Mouse (Mus musculus) right cerebral cortex, adult 18-20 months (tissue): Measurements from ENCODE around the gene Pfdn5.
"Not testable (repeated sequence)": the region's sequence is repeated elsewhere in the genome, so short reads cannot be mapped to it uniquely, and the experiment has no call there.

Source experiments
- DNase-seq: peaks from one replicate; pipeline ENCODE4 v3.0.0; 2022; ENCODE audit warnings: mixed read lengths

Gene Pfdn5

GRCm38 (mm10) chr15:102335925-102336324, 10.0 kb downstream of the Pfdn5 start:
- DNase-seq: not testable (repeated sequence)

DNA sequence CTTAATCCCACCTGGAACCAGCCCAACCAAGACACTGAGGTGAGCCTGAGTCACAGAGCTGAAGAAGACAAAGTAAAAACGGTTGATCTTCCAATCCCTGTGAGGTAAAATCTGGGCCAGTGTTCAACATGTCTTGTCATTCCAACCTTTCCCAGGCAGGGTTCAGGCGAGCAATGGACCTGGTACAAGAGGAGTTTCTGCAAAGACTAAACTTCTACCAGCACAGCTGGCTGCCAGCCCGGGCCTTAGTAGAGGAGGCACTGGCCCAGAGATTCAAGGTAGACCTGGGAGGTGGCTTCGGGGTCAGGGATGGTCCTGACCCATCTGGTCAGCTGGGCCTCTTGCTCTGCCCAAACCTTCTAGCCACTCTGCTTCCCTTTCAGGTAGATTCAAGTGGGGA, 11.0 kb downstream of the Pfdn5 start:
- no peak for DNase-seq

- DNase-seq: no peak
Measured at GRCm38 (mm10) chr15:102339612-102340011, 13.7 kb downstream of the Pfdn5 start.

GRCm38 (mm10) chr15:102341580-102341979, 15.7 kb downstream of the Pfdn5 start:
- DNase-seq: no peak

GRCm38 (mm10) chr15:102344490-102344889, 18.6 kb downstream of the Pfdn5 start:
- no peak for DNase-seq

GRCm38 (mm10) chr15:102346444-102346843, 20.5 kb downstream of the Pfdn5 start:
- DNase-seq: no peak

DNA sequence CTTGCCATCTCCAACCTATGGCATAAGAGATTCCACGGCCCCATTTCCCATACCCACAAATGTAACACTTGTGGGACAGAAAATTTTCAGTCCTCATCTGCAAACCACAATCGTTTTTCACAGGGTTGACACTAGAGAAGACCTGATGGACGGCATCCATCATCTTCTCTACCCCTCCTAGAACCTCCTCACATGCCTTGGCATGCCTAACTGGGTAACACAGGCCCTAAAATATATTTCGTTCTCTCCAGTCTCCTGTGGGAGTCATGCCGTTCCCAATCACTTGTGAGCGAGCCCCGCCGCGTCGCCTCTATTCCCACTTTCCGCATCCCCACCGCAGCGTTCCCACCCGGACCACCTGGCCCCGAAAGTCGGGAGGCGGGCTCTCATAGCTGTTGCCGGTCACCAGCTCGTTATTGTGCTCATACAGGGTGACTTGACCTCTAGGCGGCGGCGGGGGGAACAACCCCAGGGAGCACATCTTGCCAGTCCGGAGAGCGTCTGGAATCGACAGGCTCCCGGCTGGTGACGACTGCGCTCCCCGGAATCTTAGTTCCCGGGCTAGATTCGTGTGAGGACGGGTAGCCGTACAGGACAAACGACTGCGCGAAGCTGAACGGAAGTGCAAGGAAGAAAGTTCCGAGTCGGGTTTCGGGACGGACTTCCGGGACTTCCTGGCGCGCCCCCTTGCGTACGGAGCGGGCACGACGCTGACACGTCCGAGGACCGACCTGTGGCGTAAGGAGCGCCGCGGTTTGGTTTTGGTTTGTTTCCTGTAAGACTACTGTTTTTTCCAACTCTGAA, 24.4 kb downstream of the Pfdn5 start, which contains the start of gene Aaas:
Gene Aaas, minus strand, starts transcription at position 634 of the 804 bp plus-strand sequence.
- peak; percentile 94 for DNase-seq

- no peak for DNase-seq
Measured at GRCm38 (mm10) chr15:102350942-102351291, 25.0 kb downstream of the Pfdn5 start.

DNA sequence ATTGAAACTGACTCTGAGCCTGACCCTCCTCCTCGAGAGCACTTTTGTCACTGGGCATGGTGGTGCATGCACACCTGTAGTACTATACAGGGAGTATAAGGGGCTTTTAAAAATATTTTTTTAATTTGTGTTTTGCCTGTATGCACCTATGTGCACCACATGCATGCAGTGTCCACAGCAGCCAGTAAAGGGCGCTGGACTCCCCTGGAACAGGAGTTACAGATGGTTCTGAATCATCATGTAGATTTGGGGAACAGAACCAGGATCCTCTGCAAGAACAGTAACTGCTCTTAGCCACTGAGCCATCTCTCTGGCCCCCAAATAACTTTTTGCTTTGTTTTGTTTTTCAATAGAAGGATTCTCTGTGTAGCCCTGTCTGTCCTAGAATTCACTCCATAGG, 26.3 kb downstream of the Pfdn5 start:
- DNase-seq: no peak

DNA sequence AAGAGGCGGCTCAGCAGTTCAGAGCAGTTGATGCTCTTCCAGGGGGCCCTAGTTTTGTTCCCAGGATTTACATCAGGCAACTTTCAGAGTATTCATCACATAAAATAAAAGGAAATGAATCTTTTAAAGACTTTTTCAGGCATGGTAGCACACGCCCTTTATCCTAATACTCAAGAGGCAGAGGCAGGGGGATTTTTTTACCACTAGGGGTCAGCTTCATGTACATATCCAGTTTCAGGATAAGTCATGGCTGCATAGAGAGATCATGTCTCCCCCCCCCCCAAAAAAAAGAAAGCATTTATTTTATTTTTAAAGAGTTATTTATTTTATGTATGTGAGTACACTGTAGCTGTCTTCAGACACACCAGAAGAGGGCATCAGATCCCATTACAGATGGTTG, 28.1 kb downstream of the Pfdn5 start:
- DNase-seq: no peak

- peak; percentile 26 for DNase-seq
Measured at GRCm38 (mm10) chr15:102355134-102355870, 29.4 kb downstream of the Pfdn5 start.

DNA sequence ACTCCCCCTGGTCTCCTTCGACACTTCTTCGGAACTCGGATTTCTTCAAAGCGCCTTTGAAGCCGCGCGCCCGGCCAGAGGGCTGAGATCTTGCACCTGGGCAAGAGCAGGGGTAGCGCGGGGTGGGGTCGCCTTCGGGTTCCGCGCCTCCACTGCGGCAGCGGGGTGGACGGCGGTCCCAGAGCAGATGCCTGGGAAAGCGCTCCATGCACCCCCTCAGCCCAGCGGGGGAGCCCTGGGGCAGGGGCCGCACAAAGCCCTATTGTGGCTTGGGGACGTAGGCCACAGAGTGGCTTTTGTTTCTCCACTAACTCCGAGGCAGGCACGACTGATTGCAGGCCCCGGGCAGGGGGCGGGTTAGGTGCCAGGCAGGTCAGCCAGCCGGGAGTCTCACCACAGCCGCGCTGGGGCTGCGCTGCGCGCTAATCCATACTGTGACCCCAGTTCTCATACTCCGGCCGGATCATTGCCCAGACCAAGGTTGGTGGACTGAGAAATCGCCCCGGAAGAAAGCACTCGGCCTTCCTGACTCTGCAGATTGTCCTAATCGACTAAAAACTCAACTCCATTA, 30.0 kb downstream of the Pfdn5 start:
- peak; percentile 48 for DNase-seq

- no peak for DNase-seq
Measured at GRCm38 (mm10) chr15:102356501-102357325, 30.8 kb downstream of the Pfdn5 start.

- DNase-seq: no peak
Measured at GRCm38 (mm10) chr15:102358126-102358525, 32.2 kb downstream of the Pfdn5 start.

- no peak for DNase-seq
Measured at GRCm38 (mm10) chr15:102358834-102359233, 32.9 kb downstream of the Pfdn5 start.

DNA sequence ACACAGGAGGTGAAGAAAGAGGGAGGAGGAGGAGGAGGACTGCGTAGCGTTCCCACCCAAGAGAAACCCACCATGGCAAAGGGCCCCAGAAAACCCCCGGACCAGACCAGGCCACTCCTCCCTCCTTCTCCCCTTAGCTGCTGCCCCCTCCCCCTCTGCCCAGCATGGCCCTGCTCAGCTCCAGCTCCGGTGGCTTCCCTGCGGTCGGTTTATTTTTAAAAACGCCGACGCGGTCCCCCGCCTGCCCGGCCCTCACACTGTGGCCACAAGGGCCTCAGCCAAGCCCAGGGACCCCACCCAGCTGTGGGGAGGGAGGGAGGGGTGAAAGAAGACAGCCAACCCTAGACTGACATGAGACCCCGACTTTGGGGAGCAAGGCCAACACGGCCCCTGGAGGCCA, 36.7 kb downstream of the Pfdn5 start:
- no peak for DNase-seq

GRCm38 (mm10) chr15:102364678-102365077, 38.8 kb downstream of the Pfdn5 start:
- no peak for DNase-seq

DNA sequence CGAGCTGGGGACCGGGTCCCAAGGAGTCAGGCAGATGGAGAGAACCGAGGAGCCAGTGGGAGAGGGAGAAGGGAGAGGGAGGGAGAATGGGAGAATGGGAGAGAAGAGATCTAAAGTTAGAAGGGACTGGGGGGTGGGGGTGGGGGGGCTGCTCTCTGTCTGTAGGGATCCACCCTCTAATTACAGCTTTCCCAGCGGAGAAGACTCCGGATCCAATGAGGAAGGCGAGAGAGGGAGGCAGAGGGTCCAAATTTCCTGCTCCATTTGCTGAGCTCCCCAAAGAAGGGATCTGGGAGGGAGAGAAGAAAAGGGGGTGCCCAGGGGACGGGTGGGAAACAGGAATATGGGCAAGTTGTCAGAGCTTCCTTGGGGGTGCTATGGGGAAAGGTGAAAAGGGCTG, 40.3 kb downstream of the Pfdn5 start:
- DNase-seq: no peak

DNA sequence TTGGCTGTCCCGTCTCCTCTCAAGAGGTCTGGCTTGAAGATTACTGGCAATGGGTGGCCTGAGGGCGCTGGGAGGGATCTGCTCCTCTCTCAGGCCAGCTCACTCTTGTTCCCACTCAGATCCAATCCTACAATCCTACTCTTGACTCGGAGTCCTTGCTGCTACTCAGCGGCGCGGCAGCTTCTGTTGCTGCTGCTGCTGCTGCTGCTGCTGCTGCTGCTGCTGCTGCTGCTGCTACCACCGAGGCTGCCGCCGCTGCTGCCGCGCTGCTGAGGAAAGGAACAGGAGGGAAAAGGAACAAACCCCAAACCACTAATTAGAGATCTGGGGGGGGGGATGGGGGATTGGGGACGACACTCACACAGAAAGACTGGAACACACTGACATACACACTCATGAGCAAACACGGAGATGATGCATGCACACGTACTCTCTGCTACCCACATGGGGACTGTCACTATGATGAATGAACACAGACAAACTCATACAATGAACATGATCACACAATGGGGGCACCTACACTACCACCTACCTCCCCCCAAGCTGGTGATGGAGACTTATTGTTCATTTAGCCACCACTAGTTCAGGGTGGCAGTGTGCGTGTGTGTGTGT, 40.9 kb downstream of the Pfdn5 start, which contains the start of gene Sp7:
Gene Sp7, minus strand, starts transcription at position 450 of the 612 bp plus-strand sequence.
- DNase-seq: no peak

GRCm38 (mm10) chr15:102369972-102370371, 44.1 kb downstream of the Pfdn5 start:
- no peak for DNase-seq

- DNase-seq: no peak
Measured at GRCm38 (mm10) chr15:102370727-102371126, 44.8 kb downstream of the Pfdn5 start.

GRCm38 (mm10) chr15:102376453-102377162, 50.7 kb downstream of the Pfdn5 start:
- DNase-seq: peak; percentile 21
